Mouse (Mus musculus) limb, embryonic 13.5 days (tissue): ENCODE measurements around the gene Taok3. TPM values are rescaled to one million over a fixed set of nuclear protein-coding genes. Genes with fewer than 3 reads are reported as not detected.

Experiments used
- ATAC-seq: fragments of 200-750 bp; cut with Nextera tagmentation; 2 replicates; pipeline ENCODE4 v1.8.0; 2017; ENCODE audit warnings: low read depth, moderate number of reproducible peaks, moderate TSS enrichment; ENCODE audit not compliant: low FRiP score
- H3K27ac ChIP-seq: fragments of 300-500 bp; sonication (generic); 2 replicates; pipeline ENCODE4 v1.5.1; 2015; ENCODE audit warnings: inconsistent platforms, mild to moderate bottlenecking, moderate library complexity
- H3K27me3 ChIP-seq: fragments of 300-500 bp; sonication (generic); 2 replicates; pipeline ENCODE4 v1.6.1; 2015; ENCODE audit warnings: mild to moderate bottlenecking, inconsistent platforms
- H3K36me3 ChIP-seq: fragments of 300-500 bp; sonication (generic); 2 replicates; pipeline ENCODE4 v1.6.1; 2015; ENCODE audit warnings: inconsistent platforms, mild to moderate bottlenecking, moderate library complexity
- H3K4me1 ChIP-seq: fragments of 300-500 bp; sonication (generic); 2 replicates; pipeline ENCODE4 v1.6.1; 2015; ENCODE audit warnings: inconsistent platforms
- H3K4me2 ChIP-seq: fragments of 300-500 bp; sonication (generic); replicated peaks from 2 replicates; pipeline ENCODE4 v1.6.1; 2015; ENCODE audit warnings: inconsistent platforms, mild to moderate bottlenecking, moderate library complexity
- H3K4me3 ChIP-seq: fragments of 300-500 bp; sonication (generic); 2 replicates; pipeline ENCODE4 v1.5.1; 2015; ENCODE audit warnings: moderate library complexity, mild to moderate bottlenecking, inconsistent platforms
- H3K9ac ChIP-seq: fragments of 300-500 bp; sonication (generic); 2 replicates; pipeline ENCODE4 v1.6.1; 2015; ENCODE audit warnings: mild to moderate bottlenecking, inconsistent platforms
- H3K9me3 ChIP-seq: fragments of 300-500 bp; sonication (generic); 2 replicates; pipeline ENCODE4 v1.6.1; 2016; ENCODE audit warnings: inconsistent platforms
- WGBS: fragments of 180-500 bp; shearing (Covaris S2); methylation state at CpG from one replicate; pipeline ENCODE4 v1.1.7; 2015; 5-methylcytosine and 5-hydroxymethylcytosine counted together
- polyA plus RNA-seq: library from polyadenylated mRNA; unstranded; fragments of >200 nt; fragmentation: Nextera tagmentation; extraction: Ambion mirVana; gene quantifications from 2 replicates; pipeline ENCODE4 v1.2.1, GENCODE M21; 2015

The Taok3 gene
- polyA plus RNA-seq, 1 experiment from 2014 or later, result 11.9 TPM

GRCm38 (mm10) chr5:117196551-117196950 is 76.6 kb downstream of the Taok3 start:
- Histone ChIP-seq H3K4me1 (no peaks in the 10 kb centered on the region), H3K36me3 (peaks cover 15% of the 10 kb centered on the region; the same call in 1 of the 2 replicates), H3K4me3 (no peak overlapping the region), H3K4me2 (no peak overlapping the region), H3K9me3 (peaks cover 6% of the 10 kb centered on the region; the same call in 1 of the 2 replicates), H3K27ac (no peak overlapping the region), H3K9ac (no peak overlapping the region), H3K27me3 (no peaks in the 10 kb centered on the region)
- 92% methylated on average over 7 of the region's 7 CpGs for WGBS
- no peak for ATAC-seq

DNA sequence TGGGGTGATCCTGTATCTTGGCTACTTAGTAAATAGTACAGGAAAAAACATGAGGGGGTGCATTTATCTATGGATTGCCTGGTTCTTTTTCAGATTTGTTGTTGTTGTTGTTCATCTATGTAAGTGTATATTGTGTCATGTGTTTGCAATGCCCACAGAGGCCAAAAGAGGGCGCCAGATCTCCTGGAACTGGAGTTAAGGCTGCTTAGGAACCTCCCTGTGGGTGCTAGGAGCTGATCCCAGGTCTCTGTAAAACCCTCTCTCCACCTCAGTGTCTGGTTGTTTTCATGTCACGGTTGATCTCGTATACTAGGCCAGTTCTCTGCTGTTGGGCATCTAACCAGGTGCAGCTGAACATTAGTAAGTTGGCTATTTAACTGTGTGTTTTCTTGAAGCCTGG is 78.5 kb downstream of the Taok3 start:
- no peak for ATAC-seq
- Histone ChIP-seq H3K4me2 (no peak overlapping the region), H3K36me3 (peaks cover 20% of the 10 kb centered on the region; the same call in 1 of the 2 replicates), H3K9ac (no peak overlapping the region), H3K9me3 (peaks cover 6% of the 10 kb centered on the region; the same call in 1 of the 2 replicates), H3K27me3 (no peaks in the 10 kb centered on the region), H3K27ac (no peak overlapping the region), H3K4me1 (no peaks in the 10 kb centered on the region), H3K4me3 (no peak overlapping the region)
- 71% methylated on average over 3 of the region's 3 CpGs for WGBS

GRCm38 (mm10) chr5:117207286-117207685 is 87.4 kb downstream of the Taok3 start:
- Histone ChIP-seq H3K9ac (no peak overlapping the region), H3K27me3 (no peaks in the 10 kb centered on the region), H3K9me3 (peaks cover 7% of the 10 kb centered on the region; the same call in 1 of the 2 replicates), H3K27ac (no peak overlapping the region), H3K4me1 (no peaks in the 10 kb centered on the region), H3K4me3 (no peak overlapping the region), H3K4me2 (no peak overlapping the region), H3K36me3 (peaks cover 22% of the 10 kb centered on the region; the same call in 1 of the 2 replicates)
- 83% methylated on average over 16 of the region's 16 CpGs for WGBS
- no peak for ATAC-seq

DNA sequence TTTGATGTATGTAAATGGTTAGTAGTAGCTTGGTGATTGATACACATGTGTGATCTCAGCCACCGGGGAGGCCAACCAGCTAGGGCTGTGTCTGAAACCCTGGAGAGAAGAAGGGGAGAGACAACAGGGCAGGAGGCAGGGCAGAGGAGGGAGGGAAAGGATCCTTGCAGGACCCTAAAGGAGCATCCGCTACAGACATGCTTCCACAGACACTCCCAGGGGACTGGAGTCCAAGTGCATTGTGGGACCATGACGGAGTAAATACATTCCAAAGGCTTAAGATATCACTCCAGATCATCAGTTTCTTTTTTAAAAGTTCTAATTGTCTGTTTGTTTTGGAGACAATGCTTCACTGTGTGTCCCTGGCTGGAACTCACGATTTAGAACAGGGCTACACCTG is 94.1 kb downstream of the Taok3 start:
- Histone ChIP-seq H3K9me3 (peaks cover 2% of the 10 kb centered on the region; the same call in 1 of the 2 replicates), H3K27me3 (no peaks in the 10 kb centered on the region), H3K36me3 (peaks cover 7% of the 10 kb centered on the region; the same call in 1 of the 2 replicates), H3K4me3 (no peak overlapping the region), H3K9ac (no peak overlapping the region), H3K27ac (no peak overlapping the region), H3K4me1 (no peaks in the 10 kb centered on the region), H3K4me2 (no peak overlapping the region)
- 73% methylated on average over 4 of the region's 4 CpGs for WGBS
- no peak for ATAC-seq

DNA sequence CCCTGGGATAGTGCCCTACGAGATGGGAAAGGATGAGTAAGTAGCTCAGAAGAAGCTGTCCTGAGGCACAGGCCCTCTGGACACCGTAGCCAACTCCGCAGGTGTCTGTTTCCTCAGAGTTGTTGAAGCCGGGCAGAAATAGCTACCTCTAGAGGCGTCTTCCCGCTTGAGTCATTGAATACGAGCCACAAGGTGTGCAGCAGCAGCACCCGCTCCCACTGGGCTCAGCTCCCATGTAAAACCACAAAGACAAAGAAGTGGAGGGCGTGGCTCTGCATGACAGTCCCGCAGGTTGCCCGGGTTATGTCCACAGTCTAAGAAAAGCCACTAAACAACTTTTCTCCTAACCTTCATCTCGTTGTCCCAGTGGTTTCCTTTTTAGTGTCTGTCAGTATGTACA is 111.1 kb downstream of the Taok3 start:
- no peak overlapping the region for H3K4me2 ChIP-seq
- 71% methylated on average over 12 of the region's 12 CpGs for WGBS
- no peak overlapping the region for H3K9ac ChIP-seq
- H3K4me1 ChIP-seq, result no peaks in the 10 kb centered on the region
- H3K36me3 ChIP-seq, result peaks cover 12% of the 10 kb centered on the region; the same call in 1 of the 2 replicates
- H3K27me3 ChIP-seq, result no peaks in the 10 kb centered on the region
- no peak for ATAC-seq
- H3K9me3 ChIP-seq, result no peaks in the 10 kb centered on the region
- H3K27ac ChIP-seq, result no peak overlapping the region
- H3K4me3 ChIP-seq, result no peak overlapping the region

DNA sequence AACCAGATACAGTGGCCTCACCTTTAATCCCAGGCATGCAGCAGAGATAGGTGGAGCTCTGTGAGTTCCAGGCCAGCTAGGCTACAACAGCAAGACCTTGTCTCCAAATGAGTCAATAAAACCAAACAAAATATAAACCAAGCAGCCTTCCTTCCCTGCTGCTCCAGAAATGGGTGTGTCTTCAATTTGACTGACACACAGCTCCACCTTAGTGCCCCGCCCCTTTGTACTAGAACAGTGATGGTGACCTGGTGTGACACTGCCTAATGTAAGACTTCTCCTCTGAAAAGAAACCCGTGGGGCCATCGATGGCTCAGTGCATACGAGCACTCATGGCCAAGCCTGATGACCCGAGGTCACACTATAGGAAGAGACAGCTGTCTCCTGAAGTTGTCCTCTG is 116.6 kb downstream of the Taok3 start:
- no peak overlapping the region for H3K4me3 ChIP-seq
- no peak overlapping the region for H3K9ac ChIP-seq
- no peak for ATAC-seq
- peaks cover 11% of the 10 kb centered on the region for H3K27me3 ChIP-seq
- H3K9me3 ChIP-seq, result no peaks in the 10 kb centered on the region
- WGBS, result 79% methylated on average over 5 of the region's 5 CpGs
- H3K4me2 ChIP-seq, result no peak overlapping the region
- peaks cover 11% of the 10 kb centered on the region for H3K4me1 ChIP-seq
- no peak overlapping the region for H3K27ac ChIP-seq
- peaks cover 6% of the 10 kb centered on the region; the same call in 1 of the 2 replicates for H3K36me3 ChIP-seq

DNA sequence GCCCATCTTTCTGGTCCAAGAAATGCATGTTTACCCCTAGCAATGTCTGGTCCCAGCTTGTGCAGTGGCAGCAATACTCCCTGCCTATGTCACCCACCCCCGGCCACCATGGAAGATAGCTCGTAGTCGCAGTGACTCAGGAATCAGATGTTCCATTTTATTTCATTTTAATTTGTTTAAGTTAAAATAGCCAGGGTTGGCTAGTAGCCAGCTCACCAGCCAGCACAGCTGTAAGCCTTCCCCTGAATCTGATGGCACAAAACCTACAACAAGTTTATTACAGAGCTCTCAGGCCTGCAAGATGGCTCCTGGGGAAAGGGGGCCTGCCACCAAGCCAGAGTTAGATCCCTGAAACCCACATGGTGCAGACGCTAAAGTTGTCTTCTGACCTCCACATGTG is 119.2 kb downstream of the Taok3 start:
- Histone ChIP-seq H3K36me3 (0 out of 2 replicates have a peak, but pooled peaks cover 6% of the 10 kb centered on the region), H3K9me3 (no peaks in the 10 kb centered on the region), H3K4me1 (peaks cover 18% of the 10 kb centered on the region), H3K27ac (no peak overlapping the region), H3K9ac (no peak overlapping the region), H3K4me3 (no peak overlapping the region), H3K4me2 (no peak overlapping the region), H3K27me3 (peaks cover 28% of the 10 kb centered on the region)
- 62% methylated on average over 4 of the region's 4 CpGs for WGBS
- ATAC-seq, result no peak

DNA sequence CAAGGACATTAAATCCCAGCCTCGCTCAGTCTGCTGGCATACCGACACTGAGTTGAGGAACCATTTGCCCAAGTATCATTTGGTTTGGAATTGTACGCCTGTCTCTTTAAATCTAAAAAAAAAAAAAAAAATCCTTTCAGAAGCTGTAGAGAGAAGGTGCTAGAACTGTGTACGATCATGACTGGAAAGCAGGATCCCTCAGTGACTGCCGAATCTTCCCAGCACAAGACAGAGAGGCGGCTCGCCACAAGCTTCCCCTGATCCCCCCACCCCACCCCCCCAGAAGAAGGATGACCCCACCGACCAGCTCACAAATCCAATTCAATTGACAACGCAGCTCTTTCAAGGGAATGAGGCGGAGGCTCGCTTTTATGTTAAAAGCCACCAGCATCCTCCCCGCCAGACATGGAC is 120.4 kb downstream of the Taok3 start:
- no peak for ATAC-seq
- Histone ChIP-seq H3K9ac (peak overlapping the region; percentile 58), H3K27ac (no peak overlapping the region), H3K27me3 (peaks cover 28% of the 10 kb centered on the region), H3K9me3 (no peaks in the 10 kb centered on the region), H3K4me3 (peak overlapping the region; percentile 47), H3K4me2 (peak overlapping the region; percentile 77), H3K4me1 (peaks cover 18% of the 10 kb centered on the region), H3K36me3 (no peaks in the 10 kb centered on the region)
- WGBS, result 5% methylated on average over 12 of the region's 12 CpGs

DNA sequence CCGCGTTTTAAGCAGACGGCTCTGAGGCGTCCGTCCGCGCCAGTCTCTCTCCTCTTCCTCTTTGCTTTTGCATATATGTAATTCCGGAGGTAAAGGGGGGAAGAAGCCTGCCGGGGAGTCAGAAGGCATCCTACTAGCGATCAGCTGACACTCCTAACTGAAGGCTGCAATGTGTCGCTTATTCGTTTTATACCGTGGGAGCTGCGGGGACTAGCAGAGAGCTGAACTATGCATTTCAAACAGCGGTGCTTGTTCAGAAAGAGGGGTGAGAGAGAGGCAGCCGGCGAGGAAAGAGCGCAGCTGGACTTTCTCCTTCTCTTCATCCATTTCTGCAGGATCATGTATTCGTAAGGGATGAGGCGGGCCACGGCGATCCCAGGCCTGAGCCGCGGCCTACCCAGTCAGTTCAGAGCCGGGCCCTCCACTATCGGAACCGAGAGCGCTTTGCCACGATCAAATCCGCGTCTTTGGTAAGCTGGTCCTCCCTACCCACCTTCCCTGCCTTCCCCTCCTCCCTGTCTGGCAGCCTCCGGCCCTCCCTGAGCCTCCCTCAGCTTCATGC is 120.9 kb downstream of the Taok3 start:
- Histone ChIP-seq H3K27me3 (peaks cover 28% of the 10 kb centered on the region), H3K4me2 (peak overlapping the region; percentile 77), H3K36me3 (no peaks in the 10 kb centered on the region), H3K27ac (no peak overlapping the region), H3K4me1 (peaks cover 18% of the 10 kb centered on the region), H3K4me3 (peak overlapping the region; percentile 47), H3K9ac (peak overlapping the region; percentile 58), H3K9me3 (no peaks in the 10 kb centered on the region)
- ATAC-seq, result no peak; the same call in 1 of the 2 replicates
- 3% methylated on average over 32 of the region's 32 CpGs for WGBS

DNA sequence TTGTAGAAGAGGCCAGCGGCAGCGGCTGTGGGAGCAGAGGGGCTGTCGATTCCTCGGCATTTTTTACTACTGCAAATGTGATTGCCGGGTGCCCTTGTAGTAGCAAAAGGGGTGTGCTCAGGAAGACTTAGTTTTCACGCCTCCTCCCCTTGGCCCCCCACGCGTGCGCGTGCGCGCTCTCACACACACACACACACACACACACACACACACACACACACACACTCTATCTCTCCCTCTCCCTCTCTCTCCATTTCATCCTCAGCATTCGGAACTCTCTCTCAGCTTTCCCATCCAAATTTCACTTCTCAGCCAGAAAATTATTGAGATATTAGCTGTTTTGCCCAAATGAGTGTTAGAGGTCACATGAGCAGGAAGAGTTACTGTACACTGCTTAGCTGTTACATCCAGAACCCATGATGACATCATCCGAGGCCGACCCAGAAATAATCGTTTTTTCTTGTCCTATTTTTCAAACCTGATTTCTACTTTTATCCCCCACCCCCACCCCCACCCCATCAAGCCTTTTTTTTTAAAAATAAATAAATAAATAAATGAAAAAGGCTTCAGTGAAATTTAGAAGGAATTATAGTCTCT is 122.1 kb downstream of the Taok3 start:
- no peak for ATAC-seq
- Histone ChIP-seq H3K4me3 (peak overlapping the region; percentile 7; the same call in 1 of the 2 replicates), H3K4me1 (peaks cover 18% of the 10 kb centered on the region), H3K36me3 (no peaks in the 10 kb centered on the region), H3K9ac (no peak overlapping the region), H3K27me3 (peaks cover 28% of the 10 kb centered on the region), H3K27ac (no peak overlapping the region), H3K4me2 (peak overlapping the region; percentile 77; the same call in 1 of the 2 replicates), H3K9me3 (no peaks in the 10 kb centered on the region)
- 38% methylated on average over 10 of the region's 16 CpGs for WGBS

- Histone ChIP-seq H3K9me3 (no peaks in the 10 kb centered on the region), H3K9ac (peak overlapping the region; percentile 48; the same call in 1 of the 2 replicates), H3K36me3 (no peaks in the 10 kb centered on the region), H3K4me3 (peak overlapping the region; percentile 29), H3K27ac (no peak overlapping the region), H3K27me3 (peaks cover 28% of the 10 kb centered on the region), H3K4me1 (peaks cover 18% of the 10 kb centered on the region), H3K4me2 (peak overlapping the region; percentile 56)
- ATAC-seq, result no peak
- 28% methylated on average over 22 of the region's 22 CpGs for WGBS
Observed at GRCm38 (mm10) chr5:117242671-117243478, 122.9 kb downstream of the Taok3 start.

GRCm38 (mm10) chr5:117245170-117245569 is 125.2 kb downstream of the Taok3 start:
- Histone ChIP-seq H3K27ac (no peak overlapping the region), H3K27me3 (peaks cover 24% of the 10 kb centered on the region), H3K36me3 (no peaks in the 10 kb centered on the region), H3K9me3 (no peaks in the 10 kb centered on the region), H3K4me3 (no peak overlapping the region), H3K4me1 (peaks cover 20% of the 10 kb centered on the region), H3K9ac (no peak overlapping the region), H3K4me2 (no peak overlapping the region)
- 86% methylated on average over 8 of the region's 8 CpGs for whole genome bisulfite sequencing
- no peak for ATAC-seq
